Mouse (Mus musculus) erythroid progenitor cell, adult 5-6 weeks (primary cell): ENCODE measurements around the gene Ilf2. TPM values are rescaled to one million over a fixed set of nuclear protein-coding genes. Genes with fewer than 3 reads are reported as not detected.
A peak's percentile ranks its signal among the peaks of the same experiment; 100 is the strongest.

Experiments
- ATAC-seq: replicated peaks from 2 replicates; pipeline ENCODE4 v1.8.0; 2016; ENCODE audit warnings: moderate number of reproducible peaks, mild to moderate bottlenecking, moderate TSS enrichment, inconsistent platforms; ENCODE audit not compliant: poor library complexity, low FRiP score, severe bottlenecking
- total RNA-seq, 2 experiments: library from RNA; stranded (forward) in 1 of 2; stranded (reverse) in 1 of 2; fragments of 150-400 nt in 1 of 2; fragments of 186-747, 209-891 nt in 1 of 2; gene quantifications; 2 replicates each; pipeline versions ENCODE4 v1.2.3 to v1.2.4; 2015 to 2017; ENCODE audit warnings: low replicate concordance in 2 of 2

The Ilf2 gene
- total RNA-seq (2015; ENCODE audit: low replicate concordance) (61.6 and 86.5 TPM in 2 replicates), total RNA-seq (2017; ENCODE audit: low replicate concordance) (93.7 and 150 TPM in 2 replicates)

- peak; percentile 96 for ATAC-seq
Measured at GRCm38 (mm10) chr3:90475831-90476611, at the start of gene Ilf2. Gene Ilf2 (plus strand): TSS chr3:90476126.

- no peak for ATAC-seq
Measured at GRCm38 (mm10) chr3:90427574-90427973, 48.4 kb upstream of the Ilf2 start.

GRCm38 (mm10) chr3:90428186-90428585 lies 47.7 kb upstream of the Ilf2 start:
- no peak for ATAC-seq

GRCm38 (mm10) chr3:90429576-90429975 lies 46.4 kb upstream of the Ilf2 start:
- ATAC-seq = no peak

- ATAC-seq = no peak
Measured at GRCm38 (mm10) chr3:90432348-90432747, 43.6 kb upstream of the Ilf2 start.

GRCm38 (mm10) chr3:90432811-90433219 lies 43.1 kb upstream of the Ilf2 start:
- peak; percentile 48 for ATAC-seq

GRCm38 (mm10) chr3:90433381-90434020 lies 42.4 kb upstream of the Ilf2 start, which contains the start of gene Ints3:
Gene Ints3 (minus strand): TSS chr3:90433622.
- peak; percentile 96 for ATAC-seq

GRCm38 (mm10) chr3:90434073-90434730 lies 41.7 kb upstream of the Ilf2 start:
- ATAC-seq = no peak

GRCm38 (mm10) chr3:90437131-90437530 lies 38.8 kb upstream of the Ilf2 start:
- no peak for ATAC-seq

- ATAC-seq = no peak
Measured at GRCm38 (mm10) chr3:90440756-90441155, 35.2 kb upstream of the Ilf2 start.

- ATAC-seq = no peak
Measured at GRCm38 (mm10) chr3:90443977-90444376, 31.9 kb upstream of the Ilf2 start.

- no peak for ATAC-seq
Measured at GRCm38 (mm10) chr3:90445417-90446200, 30.3 kb upstream of the Ilf2 start.

- no peak for ATAC-seq
Measured at GRCm38 (mm10) chr3:90446389-90447122, 29.4 kb upstream of the Ilf2 start.

- ATAC-seq = no peak
Measured at GRCm38 (mm10) chr3:90447123-90447494, 28.8 kb upstream of the Ilf2 start.

GRCm38 (mm10) chr3:90448626-90449025 lies 27.3 kb upstream of the Ilf2 start:
- ATAC-seq = no peak

GRCm38 (mm10) chr3:90450874-90451273 lies 25.1 kb upstream of the Ilf2 start:
- no peak for ATAC-seq

- ATAC-seq = no peak
Measured at GRCm38 (mm10) chr3:90451396-90452095, 24.4 kb upstream of the Ilf2 start.

GRCm38 (mm10) chr3:90454931-90455330 lies 21.0 kb upstream of the Ilf2 start:
- ATAC-seq = no peak

- ATAC-seq = no peak
Measured at GRCm38 (mm10) chr3:90459727-90460126, 16.2 kb upstream of the Ilf2 start.
